Mouse (Mus musculus) heart, adult 2 months (tissue): Measurements from ENCODE around the gene Eln. TPM values are rescaled to one million over a fixed set of nuclear protein-coding genes. Genes with fewer than 3 reads are reported as not detected.

Experiments
- DNase-seq, 2 experiments: peaks; one replicate each; pipeline ENCODE4 v3.0.0; 2021
- H3K27ac ChIP-seq: fragments of 200-600 bp; 2 replicates; pipeline ENCODE4 v1.8.1; 2022
- H3K27me3 ChIP-seq: fragments of 200-500 bp; 2 replicates; pipeline ENCODE4 v1.6.1; 2012; ENCODE audit warnings: mild to moderate bottlenecking, low read length, inconsistent platforms, mixed read lengths; ENCODE audit not compliant: control insufficient read depth, insufficient read depth
- H3K36me3 ChIP-seq: fragments of 200-500 bp; 2 replicates; pipeline ENCODE4 v1.6.1; 2012; ENCODE audit warnings: low read length, inconsistent platforms; ENCODE audit not compliant: control insufficient read depth, insufficient read depth
- H3K4me1 ChIP-seq: fragments of 200-500 bp; 2 replicates; pipeline ENCODE4 v1.6.1; 2011; ENCODE audit warnings: low read length; ENCODE audit not compliant: control insufficient read depth, insufficient read depth
- H3K4me3 ChIP-seq: fragments of 200-600 bp; 2 replicates; pipeline ENCODE4 v1.8.1; 2022
- H3K79me2 ChIP-seq: fragments of 200-500 bp; replicated peaks from 2 replicates; pipeline ENCODE4 v1.6.1; 2012; ENCODE audit warnings: mild to moderate bottlenecking, inconsistent platforms, low read length, moderate library complexity, mixed read lengths; ENCODE audit not compliant: control insufficient read depth, insufficient read depth
- H3K9ac ChIP-seq: fragments of 200-500 bp; 2 replicates; pipeline ENCODE4 v1.6.1; 2012; ENCODE audit warnings: low read depth, mild to moderate bottlenecking, control low read depth, inconsistent platforms, low read length, mixed read lengths
- CTCF ChIP-seq: fragments of 200-600 bp; IDR thresholded peaks from 2 replicates; pipeline ENCODE4 v1.8.1; 2022; ENCODE audit warnings: antibody characterized with exemption, mild to moderate bottlenecking, moderate library complexity
- EP300 ChIP-seq: fragments of 200-500 bp; IDR thresholded peaks from 2 replicates; pipeline ENCODE4 v1.6.1; 2011; ENCODE audit warnings: low read depth, low read length, control low read depth; ENCODE audit not compliant: insufficient read depth
- POLR2A ChIP-seq: fragments of 200-500 bp; IDR thresholded peaks from 2 replicates; pipeline ENCODE4 v1.6.1; 2011; ENCODE audit warnings: mild to moderate bottlenecking, low read depth, low read length, control low read depth; ENCODE audit not compliant: insufficient read depth
- WGBS: fragments of 180-500 bp; shearing (Covaris S2); methylation state at CpG from one replicate; pipeline ENCODE4 v1.1.7; 2018; 5-methylcytosine and 5-hydroxymethylcytosine counted together
- intact Hi-C: fragments of 180-260 bp; cut with DNase I; formaldehyde crosslinking; loops from one replicate; pipeline ENCODE4 v1.15.1; 2025
- polyA plus RNA-seq: library from polyadenylated mRNA; depleted of rRNA; stranded (reverse); fragments of >200 nt; gene quantifications from 2 replicates; pipeline ENCODE4 v1.2.3, GENCODE M21; 2012
- total RNA-seq, 2 experiments: library from RNA; stranded (reverse); gene quantifications; 2 replicates each; pipeline ENCODE4 v1.2.3; 2021

The Eln gene
- total and polyA plus RNA-seq, 3 experiments, result 33.5 to 124 (median 49.9) TPM

DNA sequence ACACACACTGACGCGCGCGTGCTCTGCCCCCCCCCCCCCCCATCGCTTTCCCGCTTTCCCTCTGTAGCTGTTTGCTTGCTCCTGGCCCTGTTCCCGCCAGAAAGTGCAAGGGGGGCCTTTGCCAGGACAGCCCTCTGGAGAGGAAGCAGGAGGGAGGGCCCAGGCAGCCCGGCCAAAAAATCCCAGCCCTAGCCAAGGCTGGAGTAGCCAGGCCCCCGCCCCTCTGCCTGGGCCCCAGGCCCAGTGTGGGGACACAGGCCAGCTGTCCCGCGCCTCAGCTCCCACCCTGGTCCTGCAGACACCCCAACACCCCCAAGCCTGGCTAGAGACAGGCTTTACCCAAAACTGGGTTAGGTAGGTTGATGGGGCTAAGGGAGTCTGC lies 380 bp upstream of the Eln start:
- H3K4me3 ChIP-seq, result no peak overlapping the region
- peak overlapping the region; percentile 46; the same call in 1 of the 2 replicates for H3K9ac ChIP-seq
- no peaks in the 10 kb centered on the region for H3K27me3 ChIP-seq
- TF ChIP-seq POLR2A (0 out of 2 replicates have a peak, but pooled peaks have one; percentile 30), EP300 (peak; percentile 58; the same call in 1 of the 2 replicates), CTCF (no peak)
- no peaks in the 10 kb centered on the region for H3K36me3 ChIP-seq
- intact Hi-C loops, result no loop called here
- no peaks in the 10 kb centered on the region for H3K79me2 ChIP-seq
- peak overlapping the region; percentile 68 for H3K27ac ChIP-seq
- peak; percentile 94 for DNase-seq
- 3% methylated on average over 7 of the region's 11 CpGs for WGBS
- peaks cover 8% of the 10 kb centered on the region for H3K4me1 ChIP-seq

- TF ChIP-seq CTCF (no peak), POLR2A (no peak), EP300 (no peak)
- Histone ChIP-seq H3K4me3 (peak overlapping the region; percentile 42), H3K4me1 (peaks cover 9% of the 10 kb centered on the region), H3K27me3 (no peaks in the 10 kb centered on the region), H3K79me2 (no peaks in the 10 kb centered on the region), H3K9ac (peak overlapping the region; percentile 81), H3K27ac (peak overlapping the region; percentile 51), H3K36me3 (no peaks in the 10 kb centered on the region)
- 71% methylated on average over 10 of the region's 10 CpGs for WGBS
- intact Hi-C loops, result no loop called here
- DNase-seq, result no peak
Observed at GRCm38 (mm10) chr5:134746201-134746600, 922 bp downstream of the Eln start.

DNA sequence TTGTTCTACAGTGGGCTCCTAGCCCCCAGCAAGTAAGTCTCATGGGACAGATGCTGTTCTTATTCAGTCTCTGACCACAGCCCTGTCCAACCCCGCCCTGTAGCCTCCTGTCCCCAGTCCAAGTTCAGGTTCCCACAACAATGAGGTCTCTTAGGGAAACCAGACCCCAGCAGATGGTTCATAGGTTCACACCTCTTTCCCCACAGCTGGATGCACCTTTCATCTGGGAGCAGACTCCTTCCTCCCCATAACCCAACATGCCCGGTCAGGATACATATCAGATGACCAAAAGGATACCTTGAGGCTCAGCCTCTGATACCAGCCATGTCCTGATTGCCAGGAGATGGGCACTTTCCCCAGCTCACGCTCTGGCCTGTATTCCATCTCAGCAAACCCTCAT lies 1.3 kb downstream of the Eln start:
- TF ChIP-seq POLR2A (0 out of 2 replicates have a peak, but pooled peaks have one; percentile 19), EP300 (no peak)
- H3K27ac ChIP-seq, result peak overlapping the region; percentile 51
- H3K4me1 ChIP-seq, result peaks cover 9% of the 10 kb centered on the region
- peak; percentile 26 to 49 for DNase-seq
- no peaks in the 10 kb centered on the region for H3K79me2 ChIP-seq
- no peaks in the 10 kb centered on the region for H3K27me3 ChIP-seq
- peak overlapping the region; percentile 81; the same call in 1 of the 2 replicates for H3K9ac ChIP-seq
- peak overlapping the region; percentile 42 for H3K4me3 ChIP-seq
- intact Hi-C loops, result no loop called here
- H3K36me3 ChIP-seq, result no peaks in the 10 kb centered on the region
- WGBS, result 53% methylated on average over 3 of the region's 3 CpGs

DNA sequence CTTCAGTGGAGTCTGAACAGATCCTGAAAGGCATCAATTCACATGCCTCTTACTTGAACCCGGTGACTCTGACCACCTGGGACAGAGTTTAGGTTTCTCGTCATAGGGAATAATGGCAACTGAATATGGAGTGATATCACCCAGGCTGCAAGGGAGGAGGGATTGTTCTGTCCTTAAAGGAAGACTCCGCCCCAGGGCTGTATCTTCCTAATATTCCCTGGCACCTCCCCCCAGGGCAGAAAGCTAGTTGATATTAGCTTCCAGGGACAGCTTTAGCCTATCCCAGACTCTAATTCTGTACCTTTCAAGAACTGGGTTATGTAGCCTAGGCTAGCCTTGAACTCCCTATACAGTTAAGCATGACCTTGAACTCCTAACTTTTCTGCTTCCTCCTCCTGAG lies 2.1 kb downstream of the Eln start:
- no peak for TF ChIP-seq POLR2A
- TF ChIP-seq EP300, result no peak
- TF ChIP-seq CTCF, result no peak
- Histone ChIP-seq H3K27ac (peak overlapping the region; percentile 51), H3K27me3 (no peaks in the 10 kb centered on the region), H3K79me2 (no peaks in the 10 kb centered on the region), H3K4me1 (peaks cover 10% of the 10 kb centered on the region), H3K4me3 (peak overlapping the region; percentile 42; the same call in 1 of the 2 replicates), H3K9ac (no peak overlapping the region), H3K36me3 (no peaks in the 10 kb centered on the region)
- peak in 1 of 2 experiments; percentile 27 for DNase-seq
- intact Hi-C loops, result no loop called here
- 82% methylated on average over 3 of the region's 3 CpGs for WGBS

DNA sequence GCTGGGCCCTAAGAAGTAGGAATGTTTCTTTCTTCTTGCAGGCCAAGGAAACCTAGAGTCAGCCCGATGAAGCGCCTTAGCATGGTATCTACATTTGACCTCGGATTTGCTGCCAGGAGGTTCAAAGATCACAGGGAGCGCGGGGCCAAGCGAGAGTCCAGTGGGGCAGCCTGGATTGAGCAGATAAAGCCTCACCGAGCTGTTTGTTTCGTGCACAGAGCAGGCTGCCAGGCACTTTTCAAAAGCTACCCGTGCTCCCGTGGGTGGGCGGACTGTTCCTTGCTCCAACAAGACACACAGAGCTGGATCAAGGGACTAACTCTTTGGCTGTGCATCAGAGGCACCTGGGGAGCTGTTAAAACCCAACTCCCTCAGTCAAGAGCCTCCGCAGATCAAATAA lies 3.1 kb downstream of the Eln start:
- peak; percentile 21 to 23 for DNase-seq
- H3K27ac ChIP-seq, result peak overlapping the region; percentile 51; the same call in 1 of the 2 replicates
- intact Hi-C loops, result no loop called here
- H3K27me3 ChIP-seq, result no peaks in the 10 kb centered on the region
- 0 out of 2 replicates have a peak overlapping the region, but pooled peaks have one; percentile 16 for H3K4me3 ChIP-seq
- H3K9ac ChIP-seq, result no peak overlapping the region
- 48% methylated on average over 12 of the region's 12 CpGs for WGBS
- H3K4me1 ChIP-seq, result peaks cover 10% of the 10 kb centered on the region
- H3K36me3 ChIP-seq, result no peaks in the 10 kb centered on the region
- no peaks in the 10 kb centered on the region for H3K79me2 ChIP-seq
- TF ChIP-seq EP300 (no peak), CTCF (no peak), POLR2A (no peak)

GRCm38 (mm10) chr5:134742221-134742795 lies 4.8 kb downstream of the Eln start:
- 19% methylated on average over 19 of the region's 19 CpGs for WGBS
- Histone ChIP-seq H3K79me2 (no peaks in the 10 kb centered on the region), H3K27ac (peak overlapping the region; percentile 48), H3K27me3 (no peaks in the 10 kb centered on the region), H3K9ac (no peak overlapping the region), H3K36me3 (no peaks in the 10 kb centered on the region), H3K4me1 (peaks cover 7% of the 10 kb centered on the region), H3K4me3 (peak overlapping the region; percentile 18; the same call in 1 of the 2 replicates)
- peak; percentile 55 to 56 for DNase-seq
- intact Hi-C loops, result no loop called here
- no peak for TF ChIP-seq POLR2A
